Mouse (Mus musculus) forebrain, embryonic 15.5 days (tissue): ENCODE data around the gene Dag1. TPM values are rescaled to one million over a fixed set of nuclear protein-coding genes. Genes with fewer than 3 reads are reported as not detected.

Source experiments
- ATAC-seq: fragments of 200-750 bp; cut with Nextera tagmentation; replicated peaks from 2 replicates; pipeline ENCODE4 v1.8.0; 2017; ENCODE audit warnings: mild to moderate bottlenecking, moderate TSS enrichment, moderate library complexity
- H3K27ac ChIP-seq: fragments of 300-500 bp; sonication (generic); replicated peaks from 2 replicates; pipeline ENCODE4 v1.5.1; 2015; ENCODE audit warnings: mild to moderate bottlenecking, inconsistent platforms
- H3K27me3 ChIP-seq: fragments of 300-500 bp; sonication (generic); 2 replicates; pipeline ENCODE4 v1.6.1; 2015; ENCODE audit warnings: inconsistent platforms
- H3K36me3 ChIP-seq: fragments of 300-500 bp; sonication (generic); 2 replicates; pipeline ENCODE4 v1.6.1; 2015; ENCODE audit warnings: mild to moderate bottlenecking, inconsistent platforms
- H3K4me1 ChIP-seq: fragments of 300-500 bp; sonication (generic); 2 replicates; pipeline ENCODE4 v1.6.1; 2015; ENCODE audit warnings: inconsistent platforms
- H3K4me2 ChIP-seq: fragments of 300-500 bp; sonication (generic); replicated peaks from 2 replicates; pipeline ENCODE4 v1.6.1; 2015; ENCODE audit warnings: mild to moderate bottlenecking, inconsistent platforms
- H3K4me3 ChIP-seq: fragments of 300-500 bp; sonication (generic); 2 replicates; pipeline ENCODE4 v1.5.1; 2015; ENCODE audit warnings: mild to moderate bottlenecking, inconsistent platforms
- H3K9ac ChIP-seq: fragments of 300-500 bp; sonication (generic); replicated peaks from 2 replicates; pipeline ENCODE4 v1.6.1; 2015; ENCODE audit warnings: mild to moderate bottlenecking, inconsistent platforms
- H3K9me3 ChIP-seq: fragments of 300-500 bp; sonication (generic); 2 replicates; pipeline ENCODE4 v1.6.1; 2016; ENCODE audit warnings: inconsistent platforms
- WGBS: fragments of 180-500 bp; shearing (Covaris S2); methylation state at CpG from one replicate; pipeline ENCODE4 v1.1.7; 2015; ENCODE audit warnings: mixed read lengths; 5-methylcytosine and 5-hydroxymethylcytosine counted together
- polyA plus RNA-seq: library from polyadenylated mRNA; unstranded; fragments of >200 nt; fragmentation: Nextera tagmentation; extraction: Ambion mirVana; gene quantifications from 2 replicates; pipeline ENCODE4 v1.2.1, GENCODE M21; 2015

The Dag1 gene
- polyA plus RNA-seq, 1 experiment from 2014 or later, result 53.5 TPM

DNA sequence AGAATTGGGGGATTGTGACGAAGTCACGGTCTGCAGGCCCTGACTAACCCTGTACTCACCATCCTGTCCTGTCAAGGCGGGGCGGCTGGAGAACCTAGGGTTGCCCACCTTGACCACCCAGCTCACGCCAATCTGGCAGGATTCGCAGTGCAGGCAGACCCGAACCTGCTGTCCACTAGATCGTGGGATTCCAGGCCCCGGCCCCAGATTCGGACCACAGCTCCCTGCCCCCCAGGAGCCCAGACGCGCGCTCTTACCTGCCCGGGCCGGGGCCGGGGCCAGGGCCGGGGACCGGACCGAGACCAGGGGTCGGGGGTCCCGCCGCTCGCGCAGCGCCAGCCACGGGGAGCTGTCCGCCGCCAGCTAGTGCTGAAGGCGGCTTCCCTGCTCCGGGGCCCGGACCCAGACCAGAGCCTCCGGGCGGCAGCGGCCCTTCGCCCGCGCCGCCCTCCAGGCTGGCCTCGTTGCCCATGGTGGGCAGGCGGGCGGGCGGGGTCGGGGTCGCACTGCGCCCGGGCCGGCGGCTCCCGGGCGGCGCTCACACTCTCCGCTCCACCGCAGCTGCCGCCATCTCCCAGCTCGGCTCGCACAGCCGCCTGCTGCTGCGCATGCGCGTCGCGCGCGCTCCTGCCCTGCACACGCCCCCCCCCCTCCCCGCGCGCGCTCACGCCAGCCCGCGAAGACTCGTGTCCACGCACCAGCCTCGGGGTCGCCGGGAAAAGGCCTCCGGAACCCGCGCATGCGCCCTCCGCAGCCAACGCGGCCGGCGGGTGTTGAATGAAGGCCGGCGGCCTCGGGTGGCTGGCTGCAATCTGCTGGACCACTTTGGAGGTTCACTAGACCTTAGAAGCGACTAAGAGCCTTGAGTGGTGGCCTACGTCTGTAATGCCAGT is 73.7 kb downstream of the Dag1 start, which contains the start of gene Bsn:
Gene Bsn (minus strand): TSS at position 598 of the 893 bp plus-strand sequence.
- H3K4me1 ChIP-seq, result peaks cover 30% of the 10 kb centered on the region
- under 1% methylated on average over 90 of the region's 91 CpGs for WGBS
- peak; percentile 88 for ATAC-seq

DNA sequence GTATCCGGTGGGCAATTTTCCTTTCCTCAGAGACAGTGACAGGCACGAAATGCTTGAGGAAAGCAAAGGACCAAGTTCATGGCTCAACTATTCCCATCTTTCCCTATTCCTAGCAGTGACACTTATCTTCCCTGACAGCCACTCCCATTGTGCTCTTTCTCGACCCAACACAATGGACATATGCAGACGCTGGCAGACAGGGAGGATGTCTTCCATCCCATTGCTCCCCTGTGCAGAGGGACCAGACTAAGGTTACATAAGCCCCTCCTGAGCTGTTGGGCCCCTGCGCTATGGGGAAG is 74.3 kb downstream of the Dag1 start:
- peak overlapping the region; percentile 79; the same call in 1 of the 2 replicates for H3K27ac ChIP-seq
- H3K4me1 ChIP-seq, result peaks cover 30% of the 10 kb centered on the region
- WGBS, result 38% methylated on average over 5 of the region's 5 CpGs
- no peaks in the 10 kb centered on the region for H3K9me3 ChIP-seq
- H3K36me3 ChIP-seq, result peaks cover 2% of the 10 kb centered on the region; the same call in 1 of the 2 replicates
- no peaks in the 10 kb centered on the region for H3K27me3 ChIP-seq
- peak overlapping the region; percentile 87 for H3K4me3 ChIP-seq
- peak overlapping the region; percentile 69 for H3K4me2 ChIP-seq
- ATAC-seq, result no peak
- peak overlapping the region; percentile 89 for H3K9ac ChIP-seq

More for the DNA sequence above, 73.7 kb downstream of the Dag1 start, which contains the start of gene Bsn:
- Histone ChIP-seq H3K36me3 (peaks cover 2% of the 10 kb centered on the region; the same call in 1 of the 2 replicates), H3K9me3 (no peaks in the 10 kb centered on the region), H3K4me2 (peak within 1 kb of the TSS; percentile 69), H3K27me3 (no peaks in the 10 kb centered on the region), H3K4me3 (peak within 1 kb of the TSS; percentile 87), H3K27ac (peak within 1 kb of the TSS; percentile 79), H3K9ac (peak within 1 kb of the TSS; percentile 89)

DNA sequence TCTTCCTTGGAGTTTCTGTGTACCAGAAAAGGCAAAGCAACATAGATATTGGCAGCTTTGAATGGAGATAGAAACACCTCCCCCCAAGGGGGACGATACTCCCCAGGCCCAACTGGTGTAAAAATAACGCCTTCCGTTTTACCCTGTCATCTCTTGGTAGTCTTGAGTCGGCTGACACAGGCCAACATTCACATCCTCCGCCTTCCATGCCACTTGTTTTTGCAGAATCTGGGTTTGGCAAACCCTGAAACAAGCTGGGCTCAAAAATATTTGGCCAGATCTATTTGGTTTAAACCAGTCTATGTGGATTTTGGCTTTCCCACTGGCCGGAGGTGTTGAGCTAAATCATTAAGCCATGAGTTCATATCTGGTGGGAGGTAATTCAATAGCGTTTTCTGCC is 74.7 kb downstream of the Dag1 start:
- WGBS, result 75% methylated on average over 7 of the region's 7 CpGs
- peaks cover 2% of the 10 kb centered on the region; the same call in 1 of the 2 replicates for H3K36me3 ChIP-seq
- no peak overlapping the region; the same call in 1 of the 2 replicates for H3K27ac ChIP-seq
- H3K9me3 ChIP-seq, result no peaks in the 10 kb centered on the region
- peak overlapping the region; percentile 89 for H3K9ac ChIP-seq
- H3K4me2 ChIP-seq, result peak overlapping the region; percentile 69
- ATAC-seq, result no peak
- H3K4me1 ChIP-seq, result peaks cover 30% of the 10 kb centered on the region
- peak overlapping the region; percentile 87 for H3K4me3 ChIP-seq
- no peaks in the 10 kb centered on the region for H3K27me3 ChIP-seq

DNA sequence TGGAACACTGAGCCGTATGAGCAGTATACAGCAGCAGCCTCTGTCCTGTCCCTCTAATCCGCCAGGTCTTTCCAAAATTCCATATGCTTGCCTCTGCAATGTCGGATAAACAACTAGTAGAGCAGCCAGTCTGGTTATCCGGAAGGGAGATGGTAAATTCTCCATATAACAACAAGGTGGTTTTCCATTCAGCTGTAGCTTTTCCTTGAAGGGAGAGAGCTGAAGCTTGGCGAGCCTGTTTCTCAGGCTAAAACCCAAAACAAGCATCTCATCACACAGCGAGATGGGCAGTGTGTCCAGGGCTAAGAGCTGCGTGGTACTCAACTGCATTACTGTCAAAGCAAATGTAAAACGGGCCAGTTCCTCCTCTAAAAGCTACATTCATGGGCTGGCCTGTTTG is 75.2 kb downstream of the Dag1 start:
- H3K9me3 ChIP-seq, result no peaks in the 10 kb centered on the region
- peak overlapping the region; percentile 87 for H3K4me3 ChIP-seq
- H3K4me2 ChIP-seq, result peak overlapping the region; percentile 69
- peak overlapping the region; percentile 89 for H3K9ac ChIP-seq
- no peaks in the 10 kb centered on the region for H3K27me3 ChIP-seq
- H3K27ac ChIP-seq, result no peak overlapping the region
- peaks cover 30% of the 10 kb centered on the region for H3K4me1 ChIP-seq
- H3K36me3 ChIP-seq, result peaks cover 2% of the 10 kb centered on the region; the same call in 1 of the 2 replicates
- no peak for ATAC-seq
- WGBS, result 81% methylated on average over 8 of the region's 8 CpGs

DNA sequence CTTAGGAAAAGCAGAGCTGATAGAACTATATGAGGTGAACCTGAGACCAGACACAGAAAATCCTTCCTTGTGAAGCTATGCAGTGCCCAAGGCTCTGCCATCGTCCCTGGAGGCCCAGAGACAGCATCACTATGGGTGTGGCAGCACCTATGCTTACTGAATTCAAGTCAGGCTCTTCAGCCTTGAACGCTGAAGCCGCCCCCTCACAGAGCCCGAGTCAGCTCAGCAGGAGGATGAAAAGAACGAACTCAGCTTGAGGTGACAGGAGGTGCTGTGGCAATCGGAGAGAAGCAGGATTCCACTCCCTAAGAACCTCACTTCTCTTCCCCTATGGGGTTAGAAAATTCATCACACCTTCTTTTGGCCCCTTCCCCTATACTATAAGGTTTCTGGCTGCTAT is 76.1 kb downstream of the Dag1 start:
- Histone ChIP-seq H3K4me2 (0 out of 2 replicates have a peak overlapping the region, but pooled peaks have one; percentile 69), H3K9ac (peak overlapping the region; percentile 89; the same call in 1 of the 2 replicates), H3K27me3 (no peaks in the 10 kb centered on the region), H3K9me3 (no peaks in the 10 kb centered on the region), H3K4me1 (peaks cover 30% of the 10 kb centered on the region), H3K27ac (no peak overlapping the region), H3K36me3 (peaks cover 2% of the 10 kb centered on the region; the same call in 1 of the 2 replicates), H3K4me3 (no peak overlapping the region)
- WGBS, result 49% methylated on average over 6 of the region's 6 CpGs
- no peak for ATAC-seq

DNA sequence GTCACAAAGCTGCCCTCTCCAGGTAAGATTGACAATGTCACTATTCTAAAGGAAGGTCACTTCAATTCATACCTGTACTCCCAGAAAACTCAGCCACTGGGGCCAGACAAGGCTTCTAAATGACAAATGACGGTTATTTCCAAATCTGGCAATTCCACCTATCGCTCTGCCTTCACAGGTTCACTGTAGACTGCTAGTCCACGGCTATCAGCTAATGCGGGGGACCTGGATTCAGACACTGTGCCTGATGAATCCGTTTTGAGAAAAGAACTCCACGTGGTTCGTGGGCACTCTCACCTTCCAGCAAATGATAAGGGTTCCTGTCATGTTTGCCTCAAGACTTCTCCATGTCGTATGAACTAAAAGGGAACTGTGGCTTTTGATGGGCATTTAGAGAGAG is 78.0 kb downstream of the Dag1 start:
- H3K4me1 ChIP-seq, result peaks cover 30% of the 10 kb centered on the region
- no peak overlapping the region for H3K4me3 ChIP-seq
- no peaks in the 10 kb centered on the region for H3K9me3 ChIP-seq
- no peak for ATAC-seq
- 88% methylated on average over 8 of the region's 8 CpGs for WGBS
- no peak overlapping the region for H3K4me2 ChIP-seq
- H3K27ac ChIP-seq, result no peak overlapping the region
- peaks cover 2% of the 10 kb centered on the region; the same call in 1 of the 2 replicates for H3K36me3 ChIP-seq
- H3K27me3 ChIP-seq, result no peaks in the 10 kb centered on the region
- H3K9ac ChIP-seq, result no peak overlapping the region

DNA sequence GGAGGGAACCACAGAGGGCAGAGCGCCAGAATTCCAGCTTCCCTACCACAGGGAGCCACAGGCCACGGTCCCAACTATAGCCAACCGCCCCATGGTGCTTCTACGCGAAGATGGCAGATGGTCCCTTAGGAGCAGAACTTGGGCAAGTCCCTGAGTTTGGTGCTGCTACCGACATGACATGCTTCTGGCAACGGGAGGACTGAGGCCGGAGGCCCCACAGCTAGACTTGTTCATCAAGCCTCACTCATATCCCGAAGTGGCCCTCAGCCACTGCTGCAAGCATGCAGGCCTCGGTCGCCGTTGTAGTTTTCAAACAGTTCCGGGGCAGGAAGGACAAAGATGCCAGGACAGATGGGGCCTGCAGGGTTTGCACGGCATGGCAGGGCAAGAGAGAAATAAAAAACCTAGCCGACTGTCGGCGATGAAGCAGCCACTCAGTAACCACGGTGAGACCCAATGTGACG is 80.2 kb downstream of the Dag1 start:
- peaks cover 14% of the 10 kb centered on the region for H3K4me1 ChIP-seq
- H3K27ac ChIP-seq, result no peak overlapping the region
- H3K27me3 ChIP-seq, result no peaks in the 10 kb centered on the region
- H3K36me3 ChIP-seq, result peaks cover 2% of the 10 kb centered on the region; the same call in 1 of the 2 replicates
- H3K4me2 ChIP-seq, result no peak overlapping the region
- H3K9me3 ChIP-seq, result no peaks in the 10 kb centered on the region
- H3K4me3 ChIP-seq, result no peak overlapping the region
- ATAC-seq, result no peak
- 91% methylated on average over 19 of the region's 19 CpGs for WGBS
- no peak overlapping the region for H3K9ac ChIP-seq

DNA sequence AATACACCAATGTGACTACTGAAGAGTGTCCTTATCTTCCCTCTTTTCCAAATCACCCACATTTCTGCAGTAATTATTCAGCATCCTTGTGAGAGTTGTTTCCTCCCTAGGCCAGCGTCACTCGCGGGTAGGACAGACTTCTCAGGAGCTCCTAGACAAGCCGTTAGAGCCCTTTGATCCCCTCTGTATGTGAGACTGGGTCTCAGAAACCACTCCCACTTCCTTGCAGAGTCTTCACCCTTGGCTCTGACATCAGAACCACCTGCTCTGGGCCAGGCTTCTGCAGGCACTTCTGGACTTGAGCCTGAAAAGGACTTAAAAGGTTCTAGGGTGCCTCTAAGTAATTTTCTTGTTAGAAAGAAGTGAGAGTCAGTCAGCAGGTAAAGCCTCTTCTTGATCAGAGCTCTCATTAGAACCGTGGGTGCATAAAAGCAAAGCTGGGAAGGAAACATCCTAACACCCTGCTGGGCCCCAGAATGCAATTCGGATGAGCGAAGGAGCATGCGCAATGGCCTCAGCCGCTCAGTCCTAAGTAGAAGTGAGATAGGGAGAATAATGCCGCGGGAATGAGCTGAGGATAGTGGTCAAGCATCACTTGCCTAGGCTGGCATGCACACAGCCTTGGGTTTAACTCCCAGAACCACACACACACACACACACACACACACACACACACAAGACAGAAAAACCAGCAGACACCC is 80.8 kb downstream of the Dag1 start:
- Histone ChIP-seq H3K27ac (no peak overlapping the region), H3K27me3 (no peaks in the 10 kb centered on the region), H3K4me1 (peaks cover 8% of the 10 kb centered on the region), H3K9ac (no peak overlapping the region), H3K9me3 (no peaks in the 10 kb centered on the region), H3K4me3 (no peak overlapping the region), H3K36me3 (peaks cover 2% of the 10 kb centered on the region; the same call in 1 of the 2 replicates), H3K4me2 (no peak overlapping the region)
- 74% methylated on average over 11 of the region's 11 CpGs for WGBS
- no peak for ATAC-seq

DNA sequence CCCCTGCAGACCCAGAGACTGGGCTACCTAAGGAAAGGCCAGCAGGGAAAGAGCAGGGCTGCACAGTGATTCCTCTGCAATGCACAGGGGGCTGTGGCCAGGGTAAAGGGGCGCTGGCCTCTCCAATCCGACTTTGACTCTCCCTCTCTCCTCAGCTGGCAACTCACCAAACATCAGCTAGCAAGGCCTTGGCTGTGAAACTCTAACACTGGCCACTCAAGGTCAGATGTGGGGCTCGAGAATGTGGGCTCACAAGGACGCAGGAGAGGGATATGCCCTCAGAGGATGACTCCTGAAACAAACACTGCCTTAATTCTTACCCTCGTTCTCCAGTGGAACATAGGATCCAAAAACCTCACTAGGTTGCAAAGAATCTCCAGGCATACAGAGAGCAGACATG is 85.4 kb downstream of the Dag1 start:
- no peaks in the 10 kb centered on the region for H3K9me3 ChIP-seq
- H3K4me1 ChIP-seq, result no peaks in the 10 kb centered on the region; the same call in 1 of the 2 replicates
- H3K4me3 ChIP-seq, result no peak overlapping the region
- H3K36me3 ChIP-seq, result no peaks in the 10 kb centered on the region
- H3K27me3 ChIP-seq, result no peaks in the 10 kb centered on the region
- ATAC-seq, result no peak
- H3K27ac ChIP-seq, result no peak overlapping the region
- WGBS, result 78% methylated on average over 5 of the region's 5 CpGs
- H3K4me2 ChIP-seq, result no peak overlapping the region
- H3K9ac ChIP-seq, result no peak overlapping the region

DNA sequence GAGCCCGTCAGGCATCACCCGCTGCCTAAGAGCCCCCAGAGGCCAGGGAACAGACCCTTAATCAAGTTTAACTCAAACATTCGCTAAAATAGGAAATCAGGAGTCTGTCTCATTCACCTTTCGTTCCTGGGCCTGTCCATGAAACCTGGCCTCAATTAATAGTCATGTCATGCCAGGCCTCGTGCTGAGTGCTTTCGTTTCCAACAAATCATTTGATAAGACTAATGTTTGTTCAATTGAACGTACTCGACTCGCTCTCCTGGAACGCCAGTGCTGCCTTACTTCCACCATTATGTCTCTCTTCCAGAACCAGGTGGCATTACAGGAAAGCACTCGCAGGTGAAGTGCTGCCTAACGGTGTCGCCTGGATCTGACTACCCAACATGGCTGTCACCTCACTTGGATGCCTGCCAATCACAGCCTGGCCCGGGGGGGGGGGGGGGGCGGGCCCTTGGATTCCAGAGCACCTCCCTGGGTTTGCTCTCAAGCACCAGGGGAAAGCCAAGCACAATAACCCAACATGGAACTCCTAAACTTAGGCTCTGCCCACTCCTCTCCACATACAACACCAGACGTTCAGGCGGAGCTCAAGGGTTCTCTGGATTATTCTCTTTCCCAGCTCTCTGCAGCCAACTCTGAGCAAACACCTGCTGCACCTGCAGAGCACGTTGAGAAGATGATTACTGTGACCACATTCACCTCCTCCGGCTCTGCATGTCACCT is 88.5 kb downstream of the Dag1 start:
- Histone ChIP-seq H3K4me2 (no peak overlapping the region), H3K4me3 (no peak overlapping the region), H3K36me3 (no peaks in the 10 kb centered on the region), H3K27ac (no peak overlapping the region), H3K27me3 (no peaks in the 10 kb centered on the region), H3K9me3 (no peaks in the 10 kb centered on the region), H3K9ac (no peak overlapping the region), H3K4me1 (peaks cover 6% of the 10 kb centered on the region; the same call in 1 of the 2 replicates)
- 71% methylated on average over 19 of the region's 19 CpGs for WGBS
- ATAC-seq, result no peak

DNA sequence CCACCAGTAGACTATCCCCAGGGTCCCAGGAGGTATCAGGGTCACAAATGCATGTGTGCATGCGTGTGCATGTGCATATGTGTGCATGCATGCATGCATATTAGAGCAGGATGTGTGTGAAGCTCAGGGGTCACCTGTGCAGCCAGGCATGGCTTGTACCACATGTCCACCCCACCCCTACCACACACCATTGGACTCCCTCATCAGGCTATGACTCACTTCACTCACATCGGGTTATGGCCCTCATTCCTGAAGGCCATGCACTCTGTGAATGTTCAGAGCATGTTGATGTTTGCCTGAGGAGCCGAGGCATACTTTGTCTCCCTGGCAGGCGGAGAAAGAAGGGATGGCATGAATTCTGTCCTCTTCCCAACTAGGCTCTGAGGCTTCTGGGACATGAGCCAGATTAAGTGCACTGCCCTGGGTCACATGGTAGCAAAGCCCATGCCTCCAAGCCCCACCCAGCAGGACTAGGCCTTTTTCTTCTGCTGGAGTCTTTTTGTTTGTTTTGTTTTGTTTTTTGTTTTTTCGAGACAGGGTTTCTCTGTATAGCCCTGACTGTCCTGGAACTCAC is 90.9 kb downstream of the Dag1 start:
- 72% methylated on average over 5 of the region's 5 CpGs for WGBS
- Histone ChIP-seq H3K27ac (no peak overlapping the region), H3K36me3 (peaks cover 3% of the 10 kb centered on the region; the same call in 1 of the 2 replicates)

More for the DNA sequence above, 90.9 kb downstream of the Dag1 start:
- no peak for ATAC-seq
- Histone ChIP-seq H3K4me2 (no peak overlapping the region), H3K27me3 (no peaks in the 10 kb centered on the region), H3K4me1 (peaks cover 6% of the 10 kb centered on the region; the same call in 1 of the 2 replicates), H3K9ac (no peak overlapping the region), H3K4me3 (no peak overlapping the region), H3K9me3 (no peaks in the 10 kb centered on the region)
